Mouse (Mus musculus) hindlimb bud, embryonic 11.5 days (tissue): ENCODE results near the gene Zfp811.

Source experiments
- DNase-seq: peaks from one replicate; pipeline ENCODE4 v3.0.0-alpha.2; 2012; ENCODE audit warnings: low read depth, low spot score; ENCODE audit errors: extremely low spot score

Gene Zfp811

GRCm38 (mm10) chr17:32757331-32757730 lies 52.4 kb downstream of the Zfp811 start:
- no peak for DNase-seq

GRCm38 (mm10) chr17:32753634-32754033 lies 56.1 kb downstream of the Zfp811 start:
- DNase-seq, result no peak

DNA sequence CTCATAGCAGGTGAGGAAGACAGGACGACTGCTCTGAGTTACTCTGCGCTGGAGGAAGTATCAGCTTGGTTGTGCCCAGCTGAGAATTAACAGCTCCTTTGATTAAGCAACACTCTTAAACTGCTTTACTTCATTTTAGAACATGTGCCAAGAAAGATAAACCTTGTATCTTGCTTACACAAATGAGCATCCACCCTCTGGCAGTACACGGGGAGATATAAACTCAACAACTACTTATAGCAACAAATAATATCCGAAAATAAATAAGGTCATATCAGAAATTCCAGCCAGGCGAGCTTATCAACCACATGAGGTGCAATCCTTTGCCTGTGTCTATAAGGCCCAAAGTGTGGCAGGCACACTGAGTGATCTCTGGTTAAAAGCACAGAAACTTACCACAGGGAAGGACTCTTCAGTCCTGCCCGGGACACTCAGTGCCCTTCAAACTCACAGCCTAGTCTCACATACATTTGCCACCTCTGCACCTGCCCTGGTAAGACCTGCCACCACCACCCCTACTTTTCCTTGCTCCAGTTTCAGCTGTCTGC lies 56.8 kb downstream of the Zfp811 start:
- DNase-seq, result no peak

DNA sequence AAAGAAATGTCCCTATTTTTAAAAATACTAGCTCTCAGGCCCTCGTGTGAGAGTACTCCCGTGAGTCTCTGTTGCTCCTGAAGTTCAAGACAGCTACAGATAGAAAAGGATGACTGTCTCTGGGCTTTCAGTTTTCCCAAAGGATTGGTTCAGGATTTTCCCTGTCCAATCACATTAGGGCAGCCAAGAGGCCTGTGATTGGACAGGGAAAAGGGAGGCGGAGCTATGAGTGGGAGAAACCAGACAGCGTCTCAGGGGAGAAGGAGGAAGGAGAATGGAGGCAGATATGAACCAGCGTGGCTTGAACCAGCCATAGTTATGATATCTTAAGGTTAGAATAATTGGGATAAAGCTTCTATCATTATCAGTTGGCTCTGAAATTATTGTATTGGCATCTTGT lies 59.1 kb downstream of the Zfp811 start:
- no peak for DNase-seq
